Mouse (Mus musculus) liver, postnatal 0 days (tissue): ENCODE measurements around the gene Tmem135. TPM values are rescaled to one million over a fixed set of nuclear protein-coding genes. Genes with fewer than 3 reads are reported as not detected.

Experiments used
- ATAC-seq: fragments of 200-750 bp; cut with Nextera tagmentation; 2 replicates; pipeline ENCODE4 v1.8.0; 2017; ENCODE audit warnings: mild to moderate bottlenecking, moderate library complexity
- DNase-seq: peaks from one replicate; pipeline ENCODE4 v3.0.0-alpha.2; 2016
- H3K27ac ChIP-seq: fragments of 300-500 bp; sonication (generic); 2 replicates; pipeline ENCODE4 v1.5.1; 2014; ENCODE audit warnings: antibody characterized with exemption, moderate library complexity, mild to moderate bottlenecking, low read depth
- H3K27me3 ChIP-seq: fragments of 300-500 bp; sonication (generic); 2 replicates; pipeline ENCODE4 v1.6.1; 2014; ENCODE audit warnings: low read length, control low read depth, mixed read lengths; ENCODE audit not compliant: insufficient read depth
- H3K36me3 ChIP-seq: fragments of 300-500 bp; sonication (generic); replicated peaks from 2 replicates; pipeline ENCODE4 v1.6.1; 2014; ENCODE audit warnings: mild to moderate bottlenecking, control low read depth, low read length, moderate library complexity, mixed read lengths; ENCODE audit not compliant: insufficient read depth
- H3K4me1 ChIP-seq: fragments of 300-500 bp; sonication (generic); 2 replicates; pipeline ENCODE4 v1.6.1; 2014; ENCODE audit warnings: antibody characterized with exemption, mild to moderate bottlenecking, control low read depth; ENCODE audit not compliant: insufficient read depth
- H3K4me2 ChIP-seq: fragments of 300-500 bp; sonication (generic); 2 replicates; pipeline ENCODE4 v1.6.1; 2014; ENCODE audit warnings: low read depth, mild to moderate bottlenecking, low read length, moderate library complexity, mixed read lengths
- H3K4me3 ChIP-seq: fragments of 300-500 bp; sonication (generic); 2 replicates; pipeline ENCODE4 v1.5.1; 2014; ENCODE audit warnings: low read depth, low read length
- H3K9ac ChIP-seq: fragments of 300-500 bp; sonication (generic); replicated peaks from 2 replicates; pipeline ENCODE4 v1.6.1; 2014; ENCODE audit warnings: mild to moderate bottlenecking, moderate library complexity
- H3K9me3 ChIP-seq: fragments of 300-500 bp; sonication (generic); 2 replicates; pipeline ENCODE4 v1.6.1; 2016; ENCODE audit warnings: mild to moderate bottlenecking, control low read depth, low read length, mixed read lengths
- CTCF ChIP-seq: sonication (generic); IDR thresholded peaks from 2 replicates; pipeline ENCODE4 v1.5.1; 2016; ENCODE audit warnings: antibody characterized with exemption, low read depth
- EP300 ChIP-seq: IDR thresholded peaks from 2 replicates; pipeline ENCODE4 v1.6.1; 2016; ENCODE audit warnings: antibody characterized with exemption, low read depth, mild to moderate bottlenecking
- WGBS: fragments of 180-500 bp; shearing (Covaris S2); extraction: QIAGEN DNeasy Blood & Tissue Kit; methylation state at CpG from one replicate; pipeline ENCODE4 v1.1.7; 2014; ENCODE audit not compliant: insufficient replicate concordance; 5-methylcytosine and 5-hydroxymethylcytosine counted together
- polyA plus RNA-seq: library from polyadenylated mRNA; unstranded; fragments of >200 nt; fragmentation: Nextera tagmentation; extraction: Ambion mirVana; gene quantifications from 2 replicates; pipeline ENCODE4 v1.2.1, GENCODE M21; 2015

Tmem135 gene
- polyA plus RNA-seq, 1 experiment from 2014 or later: 31.7 TPM

- Histone ChIP-seq H3K4me2 (peak overlapping the region; percentile 13; the same call in 1 of the 2 replicates), H3K4me3 (no peak overlapping the region), H3K27me3 (no peaks in the 10 kb centered on the region), H3K36me3 (no peaks in the 10 kb centered on the region), H3K27ac (0 out of 2 replicates have a peak overlapping the region, but pooled peaks have one; percentile 48), H3K4me1 (peaks cover 5% of the 10 kb centered on the region; the same call in 1 of the 2 replicates), H3K9ac (no peak overlapping the region), H3K9me3 (no peaks in the 10 kb centered on the region)
- no peak for TF ChIP-seq CTCF
- no peak for TF ChIP-seq EP300
- 18% methylated on average over 5 of the region's 5 CpGs for WGBS
- ATAC-seq (no peak), DNase-seq (no peak)
Measured at GRCm38 (mm10) chr7:89427101-89427500, 23.1 kb upstream of the Tmem135 start.

- peaks cover 5% of the 10 kb centered on the region; the same call in 1 of the 2 replicates for H3K4me1 ChIP-seq
- H3K9ac ChIP-seq: no peak overlapping the region
- no peak overlapping the region for H3K4me2 ChIP-seq
- no peak for TF ChIP-seq CTCF
- no peak for TF ChIP-seq EP300
- no peaks in the 10 kb centered on the region for H3K36me3 ChIP-seq
- H3K27ac ChIP-seq: no peak overlapping the region
- ATAC-seq: no peak
- H3K4me3 ChIP-seq: no peak overlapping the region
- no peaks in the 10 kb centered on the region for H3K9me3 ChIP-seq
- 43% methylated on average over 11 of the region's 11 CpGs for WGBS
- no peak for DNase-seq
- no peaks in the 10 kb centered on the region for H3K27me3 ChIP-seq
Measured at GRCm38 (mm10) chr7:89425803-89426725, 22.0 kb upstream of the Tmem135 start.

GRCm38 (mm10) chr7:89424659-89425058 lies 20.6 kb upstream of the Tmem135 start:
- 76% methylated on average over 5 of the region's 5 CpGs for WGBS
- ATAC-seq: no peak
- peaks cover 2% of the 10 kb centered on the region; the same call in 1 of the 2 replicates for H3K4me1 ChIP-seq

GRCm38 (mm10) chr7:89423688-89424255 lies 19.8 kb upstream of the Tmem135 start:
- no peaks in the 10 kb centered on the region for H3K9me3 ChIP-seq
- H3K27me3 ChIP-seq: no peaks in the 10 kb centered on the region
- H3K4me1 ChIP-seq: no peaks in the 10 kb centered on the region; the same call in 1 of the 2 replicates
- TF ChIP-seq CTCF (no peak), EP300 (no peak)
- no peak overlapping the region for H3K9ac ChIP-seq
- no peak overlapping the region for H3K4me3 ChIP-seq
- 61% methylated on average over 8 of the region's 8 CpGs for WGBS
- H3K27ac ChIP-seq: peak overlapping the region; percentile 78
- no peaks in the 10 kb centered on the region for H3K36me3 ChIP-seq
- H3K4me2 ChIP-seq: 0 out of 2 replicates have a peak overlapping the region, but pooled peaks have one; percentile 11
- DNase-seq (no peak), ATAC-seq (peak; percentile 66)

More at GRCm38 (mm10) chr7:89424659-89425058, 20.6 kb upstream of the Tmem135 start:
- Histone ChIP-seq H3K9ac (no peak overlapping the region), H3K27me3 (no peaks in the 10 kb centered on the region), H3K36me3 (no peaks in the 10 kb centered on the region), H3K27ac (no peak overlapping the region), H3K4me3 (no peak overlapping the region), H3K9me3 (no peaks in the 10 kb centered on the region), H3K4me2 (no peak overlapping the region)
- no peak for TF ChIP-seq CTCF
- no peak for TF ChIP-seq EP300
- DNase-seq: no peak

- Histone ChIP-seq H3K4me2 (peak overlapping the region; percentile 11; the same call in 1 of the 2 replicates), H3K27ac (peak overlapping the region; percentile 78), H3K27me3 (no peaks in the 10 kb centered on the region), H3K9ac (no peak overlapping the region), H3K4me1 (no peaks in the 10 kb centered on the region; the same call in 1 of the 2 replicates), H3K4me3 (no peak overlapping the region), H3K36me3 (no peaks in the 10 kb centered on the region), H3K9me3 (no peaks in the 10 kb centered on the region)
- TF ChIP-seq CTCF: no peak
- TF ChIP-seq EP300: peak; percentile 39; the same call in 1 of the 2 replicates
- WGBS: 23% methylated on average over 5 of the region's 5 CpGs
- ATAC-seq (peak; percentile 88), DNase-seq (peak; percentile 49)
Measured at GRCm38 (mm10) chr7:89423194-89423593, 19.2 kb upstream of the Tmem135 start.

- H3K9ac ChIP-seq: no peak overlapping the region
- TF ChIP-seq CTCF (no peak), EP300 (no peak)
- H3K27me3 ChIP-seq: no peaks in the 10 kb centered on the region
- no peak overlapping the region for H3K4me2 ChIP-seq
- no peak overlapping the region for H3K4me3 ChIP-seq
- WGBS: 37% methylated on average over 8 of the region's 8 CpGs
- no peak for DNase-seq
- H3K4me1 ChIP-seq: peaks cover 2% of the 10 kb centered on the region; the same call in 1 of the 2 replicates
- ATAC-seq: no peak
- H3K27ac ChIP-seq: peak overlapping the region; percentile 78; the same call in 1 of the 2 replicates
- no peaks in the 10 kb centered on the region for H3K36me3 ChIP-seq
- no peaks in the 10 kb centered on the region for H3K9me3 ChIP-seq
Measured at GRCm38 (mm10) chr7:89422650-89423049, 18.6 kb upstream of the Tmem135 start.
